Mouse (Mus musculus) right cerebral cortex, postnatal 10 days (tissue): Measurements from ENCODE around the gene Gas7.
A peak's percentile ranks its signal among the peaks of the same experiment; 100 is the strongest.

Experiments used
- DNase-seq, 2 experiments: peaks; one replicate each; pipeline ENCODE4 v3.0.0; 2021; ENCODE audit warnings: low spot score in 2 of 2

Gene Gas7

GRCm38 (mm10) chr11:67454874-67455526 lies at the start of gene Gas7:
TSS of gene Gas7 (plus strand) at chr11:67455437.
- DNase-seq: peak; percentile 51 to 62

- peak; percentile 55 to 69 for DNase-seq
Measured at GRCm38 (mm10) chr11:67414346-67414940, 40.8 kb upstream of the Gas7 start.

- no peak for DNase-seq
Measured at GRCm38 (mm10) chr11:67423575-67423974, 31.7 kb upstream of the Gas7 start.

GRCm38 (mm10) chr11:67428196-67428595 lies 27.0 kb upstream of the Gas7 start:
- peak in 1 of 2 experiments; percentile 36 for DNase-seq

GRCm38 (mm10) chr11:67429836-67430235 lies 25.4 kb upstream of the Gas7 start:
- no peak for DNase-seq

- DNase-seq: no peak
Measured at GRCm38 (mm10) chr11:67431116-67431645, 24.1 kb upstream of the Gas7 start.

GRCm38 (mm10) chr11:67431864-67432263 lies 23.4 kb upstream of the Gas7 start:
- no peak for DNase-seq

- no peak for DNase-seq
Measured at GRCm38 (mm10) chr11:67433763-67434162, 21.5 kb upstream of the Gas7 start.

GRCm38 (mm10) chr11:67438746-67439145 lies 16.5 kb upstream of the Gas7 start:
- DNase-seq: peak in 1 of 2 experiments; percentile 51

- no peak for DNase-seq
Measured at GRCm38 (mm10) chr11:67445058-67445825, 10.0 kb upstream of the Gas7 start.

GRCm38 (mm10) chr11:67451525-67451924 lies 3.7 kb upstream of the Gas7 start:
- DNase-seq: no peak

- peak; percentile 47 to 48 for DNase-seq
Measured at GRCm38 (mm10) chr11:67455527-67455981, 317 bp downstream of the Gas7 start.

GRCm38 (mm10) chr11:67456029-67456428 lies 792 bp downstream of the Gas7 start:
- no peak for DNase-seq

GRCm38 (mm10) chr11:67458171-67458570 lies 2.9 kb downstream of the Gas7 start:
- DNase-seq: peak in 1 of 2 experiments; percentile 43

GRCm38 (mm10) chr11:67467132-67467531 lies 11.9 kb downstream of the Gas7 start:
- no peak for DNase-seq

GRCm38 (mm10) chr11:67468846-67469245 lies 13.6 kb downstream of the Gas7 start:
- no peak for DNase-seq

GRCm38 (mm10) chr11:67474590-67474989 lies 19.4 kb downstream of the Gas7 start:
- no peak for DNase-seq

GRCm38 (mm10) chr11:67479534-67479933 lies 24.3 kb downstream of the Gas7 start:
- DNase-seq: no peak

GRCm38 (mm10) chr11:67480204-67480956 lies 25.1 kb downstream of the Gas7 start:
- no peak for DNase-seq

- no peak for DNase-seq
Measured at GRCm38 (mm10) chr11:67481691-67482090, 26.5 kb downstream of the Gas7 start.

GRCm38 (mm10) chr11:67482217-67482760 lies 27.1 kb downstream of the Gas7 start:
- peak; percentile 78 to 80 for DNase-seq
